Comparison of ENCODE assay signal across 9 mouse cellular contexts in the genomic region with DNA sequence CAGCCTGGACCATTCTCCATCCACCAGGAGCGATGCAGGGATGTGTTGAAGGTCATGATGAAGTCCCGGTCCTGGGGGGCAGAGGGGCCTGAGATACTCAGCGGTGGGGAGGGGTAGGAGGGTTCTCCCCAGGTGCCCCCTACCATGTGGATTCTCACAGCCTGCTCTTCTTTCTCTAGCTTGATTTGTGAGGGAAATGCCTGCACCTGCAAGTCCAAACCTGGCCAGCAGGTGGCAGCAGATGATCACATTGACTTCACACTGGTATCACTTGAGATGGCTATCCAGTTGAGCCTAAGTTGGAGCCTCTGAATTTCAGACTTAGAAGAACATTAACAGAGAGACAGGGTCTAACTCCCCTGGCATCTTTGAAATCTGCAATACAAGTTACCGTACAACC. TPM values are rescaled to one million over a fixed set of nuclear protein-coding genes. Genes with fewer than 3 reads are reported as not detected.
A peak's percentile ranks its signal among the peaks of the same experiment; 100 is the strongest.
DNase-seq lines count a peak whose midpoint lies in the region; ATAC-seq lines count a peak whose summit lies in the region.
"Had no signal": no experiment of that assay in that cellular context is flagged by ENCODE, and none has a peak within 500 bp of the region (broad histone marks: within the 10 kb centered on the region; RNA-seq: fewer than 3 reads in every experiment).

No protein-coding gene starts in this region.

- peak; percentile 36; the same call in 1 of the 2 replicates for ATAC-seq in forebrain, embryonic 15.5 days (replicated peaks)
- 0 out of 2 replicates have a peak, but pooled peaks have one; percentile 23 for ATAC-seq in hindbrain, embryonic 12.5 days (ENCODE audit: low FRiP score)
- ATAC-seq in megakaryocyte, adult 5-6 weeks (ENCODE audit: poor library complexity, severe bottlenecking): peak; percentile 87

- no peaks in the 10 kb centered on the region for H3K9me3 ChIP-seq in forebrain, embryonic 15.5 days
- no peaks in the 10 kb centered on the region for H3K9me3 ChIP-seq in hindbrain, embryonic 12.5 days (replicated peaks)
- H3K9me3 ChIP-seq: limb, embryonic 12.5 days had no signal

- H3K27ac ChIP-seq in forebrain, embryonic 15.5 days (replicated peaks): no peak overlapping the region
- H3K27ac ChIP-seq in hindbrain, embryonic 12.5 days: no peak overlapping the region
- H3K27ac ChIP-seq: limb, embryonic 12.5 days had no signal

- H3K27me3 ChIP-seq in forebrain, embryonic 15.5 days: no peaks in the 10 kb centered on the region
- H3K27me3 ChIP-seq in hindbrain, embryonic 12.5 days: no peaks in the 10 kb centered on the region
- H3K27me3 ChIP-seq: limb, embryonic 12.5 days had no signal

- no peak overlapping the region for H3K4me3 ChIP-seq in forebrain, embryonic 15.5 days
- no peak overlapping the region for H3K4me3 ChIP-seq in hindbrain, embryonic 12.5 days
- H3K4me3 ChIP-seq: limb, embryonic 12.5 days had no signal

- peak; percentile 80 for DNase-seq in MN1 (ENCODE audit: low spot score)
- peak; percentile 84 for DNase-seq in cerebellum, adult 11-12 months
- DNase-seq in layer of hippocampus, postnatal 25 days (ENCODE audit: extremely low spot score in 1 of 2, low spot score in 1 of 2): peak; percentile 93 to 99
- DNase-seq in right cerebral cortex, adult 2 months (ENCODE audit: low spot score in 2 of 2): peak; percentile 96 to 97
- peak; percentile 57 for DNase-seq in urinary bladder, postnatal 10 days (ENCODE audit: low spot score)

- 56% methylated on average over 4 of the region's 4 CpGs for WGBS in forebrain, embryonic 15.5 days
- 46% methylated on average over 4 of the region's 4 CpGs for WGBS in hindbrain, embryonic 12.5 days

- H3K4me1 ChIP-seq in forebrain, embryonic 15.5 days: peaks cover 3% of the 10 kb centered on the region; the same call in 1 of the 2 replicates
- H3K4me1 ChIP-seq in hindbrain, embryonic 12.5 days: peaks cover 7% of the 10 kb centered on the region; the same call in 1 of the 2 replicates
- H3K4me1 ChIP-seq: limb, embryonic 12.5 days had no signal

- no peak overlapping the region for H3K9ac ChIP-seq in forebrain, embryonic 15.5 days (replicated peaks)
- H3K9ac ChIP-seq in hindbrain, embryonic 12.5 days: no peak overlapping the region
- H3K9ac ChIP-seq: limb, embryonic 12.5 days had no signal

- H3K36me3 ChIP-seq in forebrain, embryonic 15.5 days: peaks cover 31% of the 10 kb centered on the region
- H3K36me3 ChIP-seq in hindbrain, embryonic 12.5 days: peaks cover 56% of the 10 kb centered on the region

- H3K4me2 ChIP-seq in forebrain, embryonic 15.5 days (replicated peaks): no peak overlapping the region
- no peak overlapping the region for H3K4me2 ChIP-seq in hindbrain, embryonic 12.5 days (replicated peaks)
- H3K4me2 ChIP-seq: limb, embryonic 12.5 days had no signal

RNA-seq across cellular contexts. Expression of a gene that starts 40.0 kb away (rescaled TPM):
- polyA plus RNA-seq in forebrain, embryonic 15.5 days (2015; fragmentation: Nextera tagmentation; extraction: Ambion mirVana): 9.3 TPM in 2 replicates
- polyA plus RNA-seq in hindbrain, embryonic 12.5 days (2016; fragmentation: Nextera tagmentation; extraction: Ambion mirVana): 13.9 and 16.2 TPM in 2 replicates
- 10 to 100 TPM; 37.1 to 47.1 TPM for total RNA-seq in layer of hippocampus, postnatal 25 days (2021)
- not detected in 2 replicates for total RNA-seq in megakaryocyte, adult 5-6 weeks (2015)
- not detected in 2 replicates for total RNA-seq in megakaryocyte, adult 5-6 weeks (2017)

Comparison
In these comparisons a context has a peak if more than half of its experiments do, and no peak if none do; other contexts are left out.
1. ATAC-seq: peak in every context shown above with its lines; median percentile 87 in megakaryocyte, adult 5-6 weeks; 36 in forebrain, embryonic 15.5 days; 23 in hindbrain, embryonic 12.5 days.
2. RNA of a gene that starts 40.0 kb away (total RNA-seq): 37.1 to 47.1 TPM in layer of hippocampus, postnatal 25 days; not detected in megakaryocyte, adult 5-6 weeks; every median in the first group is over 10 times any median in the second.
3. Peak in every context shown above with its lines, with median percentiles within 50 percentile points of each other: DNase-seq.